Mouse (Mus musculus) adrenal gland, postnatal 10 days (tissue): ENCODE results near the gene Cacul1. TPM values are rescaled to one million over a fixed set of nuclear protein-coding genes. Genes with fewer than 3 reads are reported as not detected.

Source experiments
- DNase-seq: peaks from one replicate; pipeline ENCODE4 v3.0.0; 2021; ENCODE audit warnings: mixed read lengths
- microRNA-seq: library from miRNA; unstranded; fragments of <30 nt; microRNA quantifications from one replicate; pipeline ENCODE4 v1.2.0, GENCODE M21; 2021
- total RNA-seq, 2 experiments: library from RNA; stranded (reverse); gene quantifications; 2 replicates each; pipeline ENCODE4 v1.2.3; 2021

The Cacul1 gene
- total RNA-seq, 2 experiments from 2014 or later, result 36.6 to 42.0 TPM

- no peak for DNase-seq
Observed at GRCm38 (mm10) chr19:60531897-60532296, 48.9 kb downstream of the Cacul1 start.

- no peak for DNase-seq
Observed at GRCm38 (mm10) chr19:60530171-60530570, 50.7 kb downstream of the Cacul1 start.

- DNase-seq, result no peak
Observed at GRCm38 (mm10) chr19:60529302-60529701, 51.5 kb downstream of the Cacul1 start.

- no peak for DNase-seq
Observed at GRCm38 (mm10) chr19:60528602-60529001, 52.2 kb downstream of the Cacul1 start.

GRCm38 (mm10) chr19:60526876-60527275 lies 53.9 kb downstream of the Cacul1 start:
- DNase-seq, result no peak

GRCm38 (mm10) chr19:60525086-60525485 lies 55.7 kb downstream of the Cacul1 start:
- no peak for DNase-seq

- DNase-seq, result no peak
Observed at GRCm38 (mm10) chr19:60524678-60525077, 56.1 kb downstream of the Cacul1 start.

GRCm38 (mm10) chr19:60520131-60520530 lies 60.7 kb downstream of the Cacul1 start:
- DNase-seq, result no peak

GRCm38 (mm10) chr19:60515064-60515463 lies 65.8 kb downstream of the Cacul1 start:
- DNase-seq, result no peak

- peak; percentile 43 for DNase-seq
Observed at GRCm38 (mm10) chr19:60513431-60513830, 67.4 kb downstream of the Cacul1 start.

GRCm38 (mm10) chr19:60500209-60500608 lies 80.6 kb downstream of the Cacul1 start:
- DNase-seq, result no peak

GRCm38 (mm10) chr19:60497171-60497570 lies 83.7 kb downstream of the Cacul1 start:
- DNase-seq, result peak; percentile 6

GRCm38 (mm10) chr19:60495772-60496171 lies 85.1 kb downstream of the Cacul1 start:
- DNase-seq, result no peak

- peak; percentile 41 for DNase-seq
Observed at GRCm38 (mm10) chr19:60489566-60489965, 91.3 kb downstream of the Cacul1 start.

- no peak for DNase-seq
Observed at GRCm38 (mm10) chr19:60485261-60485660, 95.6 kb downstream of the Cacul1 start.

GRCm38 (mm10) chr19:60478859-60479258 lies 102.0 kb downstream of the Cacul1 start:
- DNase-seq, result no peak

- DNase-seq, result no peak
Observed at GRCm38 (mm10) chr19:60477788-60478187, 103.0 kb downstream of the Cacul1 start.

Small RNA genes lying within 50 kb of the gene (microRNA-seq; reads per million reads assigned to microRNA genes)
- gene Gm25238, result not detected

Other genes with a start within 250 kb of the Cacul1 start
- 1 to 10 TPM; 1.0 to 2.7 TPM for gene Prlhr, start 112.7 kb downstream of the Cacul1 start, total RNA-seq
- 1 to 10 TPM; 1.2 to 1.3 TPM for gene Nanos1, start 175.0 kb upstream of the Cacul1 start, total RNA-seq
- 100 to 1,000 TPM; 144 to 147 TPM for gene Eif3a, start 209.6 kb upstream of the Cacul1 start, total RNA-seq
- 10 to 100 TPM; 24.5 to 29.3 TPM for gene Fam45a, start 230.6 kb upstream of the Cacul1 start, total RNA-seq